Mouse (Mus musculus) megakaryocyte, adult 5-6 weeks (primary cell): Measurements from ENCODE around the gene 6030468B19Rik. TPM values are rescaled to one million over a fixed set of nuclear protein-coding genes. Genes with fewer than 3 reads are reported as not detected.
A peak's percentile ranks its signal among the peaks of the same experiment; 100 is the strongest.
"Not testable (repeated sequence)": the region's sequence is repeated elsewhere in the genome, so short reads cannot be mapped to it uniquely, and the experiment has no call there.

ENCODE experiments used
- ATAC-seq: 2 replicates; pipeline ENCODE4 v1.8.0; 2016; ENCODE audit warnings: mild to moderate bottlenecking, inconsistent platforms; ENCODE audit not compliant: poor library complexity, severe bottlenecking
- total RNA-seq, 2 experiments: library from RNA; stranded (forward) in 1 of 2; stranded (reverse) in 1 of 2; fragments of 153-499, 151-499 nt in 1 of 2; fragments of 221-1000, 200-1000 nt in 1 of 2; gene quantifications; 2 replicates each; pipeline versions ENCODE4 v1.2.3 to v1.2.4; 2015 to 2017

6030468B19Rik gene
- total RNA-seq, 2 experiments from 2014 or later = 0.60 TPM; not detected in 1

DNA sequence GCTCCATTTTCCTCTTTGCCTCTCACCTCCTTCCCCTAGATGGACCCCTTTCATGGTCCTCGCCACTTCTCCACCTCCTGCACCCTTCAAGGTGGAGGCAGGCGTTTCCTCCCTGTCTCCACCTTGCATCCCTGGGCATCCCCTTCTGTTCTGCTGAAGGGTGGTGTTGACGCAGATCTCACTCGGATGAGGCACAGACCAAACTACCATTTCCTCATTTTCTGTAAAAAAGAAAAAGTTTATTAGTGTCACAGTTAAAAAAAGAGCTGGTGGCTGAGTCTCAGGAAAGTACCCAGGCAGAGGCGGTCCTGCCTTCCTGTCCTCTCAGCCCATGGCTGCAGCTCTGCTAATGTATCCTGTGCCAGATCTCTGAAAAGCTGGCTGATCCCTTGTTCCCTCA, 1.7 kb downstream of the 6030468B19Rik start:
- peak; percentile 43 for ATAC-seq

- no peak for ATAC-seq
Measured at GRCm38 (mm10) chr11:117800038-117800437, 2.6 kb downstream of the 6030468B19Rik start.

DNA sequence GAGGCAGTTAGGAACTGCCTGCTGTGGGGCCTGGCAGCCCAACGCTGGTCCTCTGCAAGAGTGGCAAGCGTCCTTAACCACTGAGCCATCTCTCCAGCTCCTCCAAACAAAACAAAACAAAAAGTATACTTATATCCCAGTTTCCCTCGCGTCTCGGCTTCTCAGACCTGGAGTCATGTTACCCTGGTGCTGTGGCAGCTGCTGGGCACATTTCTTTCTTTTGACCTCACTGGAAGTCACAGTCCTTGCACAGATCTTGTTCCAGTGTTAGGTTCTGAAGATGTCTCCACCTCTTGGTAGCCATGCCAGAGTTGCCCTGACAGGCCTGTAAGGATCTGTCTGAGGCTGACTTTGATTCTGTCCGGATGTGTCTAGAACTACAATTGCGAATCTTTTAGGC, 4.2 kb downstream of the 6030468B19Rik start:
- ATAC-seq = no peak

- ATAC-seq = peak; percentile 72
Measured at GRCm38 (mm10) chr11:117803166-117803688, 5.8 kb downstream of the 6030468B19Rik start.

DNA sequence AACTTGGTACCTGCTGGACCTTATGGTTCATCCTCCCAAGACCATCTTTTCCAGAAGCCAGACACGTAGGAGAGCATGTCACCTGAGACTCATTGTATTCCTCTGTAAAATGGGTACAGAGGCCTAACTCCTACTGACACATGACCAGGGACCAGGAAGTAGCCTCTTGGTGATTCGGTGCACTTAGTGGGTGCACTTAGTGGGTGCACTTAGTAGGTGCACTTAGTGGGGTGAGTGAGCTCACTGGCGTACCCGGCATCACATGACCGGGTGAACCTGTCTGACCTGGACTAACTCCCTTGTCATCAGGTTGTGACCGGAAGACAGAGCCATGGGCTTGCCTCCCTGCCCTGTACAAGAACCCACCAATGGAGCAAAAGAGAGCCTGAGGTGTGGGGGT, 9.3 kb downstream of the 6030468B19Rik start:
- no peak for ATAC-seq

DNA sequence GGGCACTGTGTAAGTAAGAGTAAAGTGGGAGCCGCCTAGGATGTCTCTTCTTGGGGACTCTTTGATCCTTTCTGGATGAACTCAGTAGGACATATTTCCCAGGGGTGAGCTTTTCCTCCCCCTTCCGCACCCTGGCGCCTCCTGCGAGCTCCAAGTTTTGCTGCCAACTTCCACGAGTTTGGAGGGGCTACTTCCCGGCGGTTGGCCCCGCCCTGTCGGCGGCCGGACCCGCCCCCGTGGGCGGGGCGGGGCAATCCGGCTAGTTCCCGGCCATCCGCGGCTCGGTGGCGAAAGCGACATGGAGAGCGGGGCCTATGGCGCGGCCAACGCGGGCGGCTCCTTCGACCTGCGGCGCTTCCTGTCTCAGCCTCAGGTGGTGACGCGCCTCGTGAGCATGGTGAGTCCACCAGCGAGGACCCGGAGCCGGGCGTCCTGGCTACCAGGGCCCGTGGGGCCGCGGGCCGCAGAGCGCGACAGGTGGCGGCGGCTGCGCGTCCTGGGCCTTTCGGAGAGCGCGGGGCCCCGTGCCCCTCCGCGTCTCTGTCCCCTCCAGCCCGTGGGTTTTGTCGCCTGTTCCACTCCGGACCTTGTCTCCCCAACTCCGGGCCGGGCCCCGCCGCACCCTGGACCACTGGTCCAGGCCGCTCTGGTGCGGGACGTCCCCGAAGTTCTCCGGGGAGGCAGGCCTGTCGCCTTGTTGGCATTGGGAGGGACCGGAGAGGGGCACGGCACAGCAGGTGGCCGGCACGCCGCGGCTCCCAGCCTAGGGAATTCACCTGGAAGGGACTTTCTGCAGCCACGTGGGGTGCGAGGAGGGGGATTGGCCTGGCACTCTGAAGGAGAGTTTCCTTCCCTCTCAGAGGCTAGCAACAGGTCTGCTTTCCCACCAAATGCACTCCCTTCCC, 12.2 kb downstream of the 6030468B19Rik start, which contains the start of the genes Gm20708 and Syngr2:
Gene Gm20708 (plus strand): TSS at position 262 of the 905 bp plus-strand sequence.
Gene Syngr2 (plus strand): TSS at position 262 of the 905 bp plus-strand sequence.
- peak; percentile 58 for ATAC-seq

DNA sequence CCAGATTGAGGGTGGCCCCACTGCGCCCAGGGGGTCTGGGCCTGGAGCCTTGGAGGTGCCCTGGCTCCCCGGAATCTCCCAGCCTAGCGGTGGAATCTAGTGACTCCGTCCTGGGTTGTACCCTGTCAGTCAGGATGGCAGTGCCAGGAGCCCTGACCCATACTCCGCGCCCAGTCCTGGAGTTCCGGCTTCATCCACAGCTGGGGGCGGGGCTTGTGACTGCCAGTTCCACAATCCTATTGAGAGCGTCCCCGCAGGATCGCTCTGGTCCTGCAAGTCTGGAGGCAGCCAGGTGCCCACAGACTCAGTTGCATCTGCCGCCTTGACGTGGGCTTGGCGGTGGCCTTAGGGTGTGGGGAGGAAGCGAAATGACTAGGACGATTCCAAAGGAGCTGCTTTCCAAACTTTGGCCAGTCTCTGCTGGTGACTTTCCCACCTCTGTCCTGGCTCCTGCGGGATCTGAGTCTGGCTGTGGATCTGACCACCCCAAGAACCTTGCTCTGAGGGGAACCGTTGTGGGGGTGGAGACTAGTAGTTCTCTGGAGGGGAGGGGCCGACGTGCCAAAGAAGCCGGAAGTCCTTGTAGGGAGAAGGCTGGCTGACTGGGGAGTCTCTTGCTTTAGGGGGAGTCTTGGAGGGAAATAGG, 13.1 kb downstream of the 6030468B19Rik start:
- peak; percentile 79 for ATAC-seq

GRCm38 (mm10) chr11:117813867-117814266, 16.4 kb downstream of the 6030468B19Rik start:
- ATAC-seq = no peak

DNA sequence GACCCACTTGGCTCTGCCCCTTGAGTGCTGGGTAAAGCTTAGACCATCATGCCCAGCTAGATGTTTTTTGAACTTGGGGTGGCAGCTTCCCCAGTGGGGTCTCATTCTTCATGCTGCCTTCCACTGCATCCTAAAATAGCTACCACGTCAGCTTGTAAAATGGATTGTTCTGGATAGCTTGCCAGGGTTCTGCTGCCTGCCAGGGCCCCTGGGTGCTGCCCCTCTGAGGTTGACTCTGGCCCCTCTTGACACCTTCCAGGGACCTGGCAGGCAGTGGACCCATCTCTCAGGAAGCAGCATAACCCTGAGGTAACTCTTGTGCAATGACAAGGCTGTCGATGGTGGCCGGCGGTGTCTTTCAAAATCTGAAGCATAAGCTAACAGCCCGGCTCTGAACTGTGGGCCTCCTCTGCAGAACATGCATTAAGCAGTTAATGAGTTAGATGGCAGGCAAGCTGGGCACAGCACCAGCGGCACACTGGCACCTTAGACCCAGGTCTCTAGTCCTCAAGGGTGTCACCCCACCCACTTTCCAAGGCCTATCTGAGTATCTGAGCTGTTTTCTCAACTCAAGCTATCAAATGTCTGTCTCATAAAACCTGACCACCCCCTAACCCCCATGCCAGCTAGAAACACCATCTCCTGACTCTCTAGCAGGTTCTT, 17.4 kb downstream of the 6030468B19Rik start:
- ATAC-seq = peak; percentile 41

GRCm38 (mm10) chr11:117815850-117816249, 18.4 kb downstream of the 6030468B19Rik start:
- not testable (repeated sequence) for ATAC-seq

DNA sequence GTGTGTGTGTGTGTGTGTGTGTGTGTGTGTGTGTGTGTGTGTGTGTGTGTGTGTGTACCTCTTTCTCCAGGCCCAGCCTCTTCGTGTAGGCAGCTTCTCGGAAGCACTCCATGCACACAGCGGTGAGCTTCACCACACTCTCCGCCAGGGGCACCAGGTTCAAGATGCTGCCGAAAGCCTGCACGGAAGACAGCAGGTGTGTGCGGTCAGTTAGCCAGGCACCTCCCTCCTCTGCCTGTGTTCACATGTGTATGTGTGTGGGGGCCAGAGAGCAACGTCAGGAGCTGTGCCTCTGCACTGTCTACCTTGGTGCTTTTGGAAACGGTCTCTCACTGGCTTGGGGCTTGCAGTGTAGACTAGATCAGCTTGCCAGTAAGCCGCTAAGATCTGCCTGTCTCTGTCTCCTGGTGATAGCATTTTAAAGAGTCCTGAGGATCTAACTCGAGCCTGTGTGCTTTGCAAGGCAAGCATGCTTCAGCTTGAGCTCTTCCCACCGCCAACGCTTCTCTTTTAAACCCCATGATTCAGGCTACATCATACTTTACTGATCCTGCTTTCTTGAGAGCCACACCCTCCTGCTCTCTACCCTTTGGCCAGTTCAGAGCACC, 19.0 kb downstream of the 6030468B19Rik start:
- no peak for ATAC-seq

DNA sequence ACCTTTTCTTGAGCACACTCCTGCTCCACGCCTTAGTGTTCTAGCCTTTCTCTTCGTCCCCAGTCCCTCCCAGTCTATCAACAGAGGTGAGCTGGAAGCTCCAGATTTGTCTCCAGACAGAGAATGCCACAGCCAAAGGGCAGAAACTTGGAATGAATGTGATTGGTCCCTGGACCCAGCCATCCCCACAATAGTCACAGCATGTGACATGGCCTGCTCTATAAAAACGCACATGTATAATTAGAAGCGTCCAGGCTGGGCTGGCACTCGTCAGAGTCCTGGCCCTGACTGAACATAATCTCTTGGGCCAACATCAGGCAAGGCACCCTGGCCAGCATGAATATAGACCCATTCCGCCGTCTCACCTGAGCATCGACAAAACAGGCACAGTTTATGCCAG, 21.6 kb downstream of the 6030468B19Rik start:
- no peak for ATAC-seq

- no peak for ATAC-seq
Measured at GRCm38 (mm10) chr11:117820173-117820572, 22.7 kb downstream of the 6030468B19Rik start.

GRCm38 (mm10) chr11:117821868-117822267, 24.4 kb downstream of the 6030468B19Rik start:
- ATAC-seq = no peak

DNA sequence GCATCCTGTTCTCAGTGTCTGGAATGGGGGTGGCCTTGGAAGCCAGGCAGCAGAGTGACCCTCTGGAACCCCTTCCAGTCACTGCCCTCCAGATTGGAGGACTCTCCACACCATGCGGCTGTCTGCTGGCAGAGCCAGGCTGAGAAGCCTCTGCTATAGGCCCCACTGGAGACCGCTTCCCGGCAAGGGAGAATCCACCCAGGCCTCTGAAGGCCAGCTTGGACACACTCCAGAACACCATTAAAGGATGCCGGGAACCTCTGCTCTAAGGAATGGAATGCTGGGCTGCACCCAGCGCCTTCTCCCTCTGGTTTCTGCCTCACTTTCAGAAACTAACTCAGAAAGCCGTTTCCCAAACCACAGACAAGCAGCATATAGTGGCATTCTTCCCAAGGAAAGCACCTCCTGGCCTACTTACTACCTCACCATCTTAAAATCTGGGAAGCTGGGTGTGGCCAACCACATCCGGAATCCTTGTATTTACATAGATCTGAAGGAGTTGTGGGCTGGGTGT, 25.3 kb downstream of the 6030468B19Rik start:
- ATAC-seq = no peak

DNA sequence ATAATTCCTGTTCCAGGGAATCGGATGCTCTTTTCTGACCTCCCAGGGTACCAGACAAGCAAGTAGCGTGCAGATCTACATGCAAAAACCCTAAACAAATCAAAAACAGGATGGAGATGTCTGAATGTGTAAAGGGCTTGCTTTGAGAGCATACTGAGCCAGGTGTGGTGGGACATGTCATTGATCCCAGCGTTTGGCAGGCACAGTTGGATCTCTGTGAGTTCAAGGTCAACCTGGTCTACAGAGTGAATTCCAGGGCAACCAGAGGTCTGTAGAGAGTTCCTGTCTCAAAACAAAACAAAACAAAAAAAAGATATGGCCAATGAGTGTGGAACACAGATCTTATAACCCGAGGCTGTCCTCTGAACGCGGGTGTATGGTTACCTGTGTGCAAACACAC, 26.0 kb downstream of the 6030468B19Rik start:
- ATAC-seq = no peak

GRCm38 (mm10) chr11:117824060-117824969, 26.9 kb downstream of the 6030468B19Rik start:
- peak; percentile 79 for ATAC-seq

- peak; percentile 52 for ATAC-seq
Measured at GRCm38 (mm10) chr11:117825333-117826101, 28.1 kb downstream of the 6030468B19Rik start, which contains the start of the genes Afmid and Tk1. TSS of gene Afmid (plus strand) at chr11:117825924. TSS of gene Tk1 (minus strand) at chr11:117826092.
